Mouse (Mus musculus) liver, embryonic 12.5 days (tissue): ENCODE results near the gene Retreg3. TPM values are rescaled to one million over a fixed set of nuclear protein-coding genes. Genes with fewer than 3 reads are reported as not detected.

Source experiments
- microRNA-seq: library from miRNA; unstranded; fragments of <30 nt; microRNA quantifications from one replicate; pipeline ENCODE4, GENCODE M21; 2017
- polyA plus RNA-seq: library from polyadenylated mRNA; unstranded; fragments of >200 nt; fragmentation: Nextera tagmentation; extraction: Ambion mirVana; gene quantifications from 2 replicates; pipeline ENCODE4 v1.2.1, GENCODE M21; 2016

The Retreg3 gene
- polyA plus RNA-seq, 1 experiment from 2014 or later, result 12.7 TPM

Small RNA genes lying within 50 kb of the gene (microRNA-seq; reads per million reads assigned to microRNA genes)
- gene Gm27626, result not detected

Other genes starting within 250 kb of the Retreg3 start
- 37.3 and 40.1 TPM in 2 replicates for gene Stat3, start 180.4 kb downstream of the Retreg3 start, polyA plus RNA-seq
- 28.9 and 30.0 TPM in 2 replicates for gene Cavin1, start 149.0 kb downstream of the Retreg3 start, polyA plus RNA-seq
- 56.5 and 57.6 TPM in 2 replicates for gene Atp6v0a1, start 110.4 kb downstream of the Retreg3 start, polyA plus RNA-seq
- 6.3 and 7.0 TPM in 2 replicates for gene Naglu, start 49.9 kb downstream of the Retreg3 start, polyA plus RNA-seq
- 0.08 TPM in 1 of 2 replicates, not detected in the other for gene Hsd17b1, start 41.5 kb downstream of the Retreg3 start, polyA plus RNA-seq
- 26.4 and 28.5 TPM in 2 replicates for gene Coasy, start 37.3 kb downstream of the Retreg3 start, polyA plus RNA-seq
- gene Mlx, start 32.6 kb downstream of the Retreg3 start, polyA plus RNA-seq, result 34.9 and 35.7 TPM in 2 replicates
- 28.2 and 28.3 TPM in 2 replicates for gene Psmc3ip, start 24.5 kb downstream of the Retreg3 start, polyA plus RNA-seq
- gene Tubg1, start within 50 bp of the Retreg3 start, polyA plus RNA-seq, result 55.2 and 59.6 TPM in 2 replicates
- gene Tubg2, start 36.0 kb upstream of the Retreg3 start, polyA plus RNA-seq, result 0.57 and 0.62 TPM in 2 replicates
- gene Cntnap1, start 50.6 kb upstream of the Retreg3 start, polyA plus RNA-seq, result 0.17 and 0.26 TPM in 2 replicates
- 2.7 and 2.8 TPM in 2 replicates for gene Plekhh3, start 51.5 kb upstream of the Retreg3 start, polyA plus RNA-seq
- 0.07 TPM in 1 of 2 replicates, not detected in the other for gene Ccr10, start 55.5 kb upstream of the Retreg3 start, polyA plus RNA-seq
- gene Ezh1, start 106.6 kb upstream of the Retreg3 start, polyA plus RNA-seq, result 9.8 and 10.3 TPM in 2 replicates
- gene Ramp2, start 126.1 kb upstream of the Retreg3 start, polyA plus RNA-seq, result 32.6 and 33.5 TPM in 2 replicates
- gene Vps25, start 133.8 kb upstream of the Retreg3 start, polyA plus RNA-seq, result 106 TPM in 2 replicates
- gene Wnk4, start 140.7 kb upstream of the Retreg3 start, polyA plus RNA-seq, result 11.3 and 12.3 TPM in 2 replicates
- 0.74 and 1.3 TPM in 2 replicates for gene Cntd1, start 159.1 kb upstream of the Retreg3 start, polyA plus RNA-seq
- gene Coa3, start 159.2 kb upstream of the Retreg3 start, polyA plus RNA-seq, result 144 and 150 TPM in 2 replicates
- gene Becn1, start 182.4 kb upstream of the Retreg3 start, polyA plus RNA-seq, result 115 and 119 TPM in 2 replicates
- 263 and 273 TPM in 2 replicates for gene Psme3, start 196.3 kb upstream of the Retreg3 start, polyA plus RNA-seq
- gene Aoc2, start 205.2 kb upstream of the Retreg3 start, polyA plus RNA-seq, result 2.2 TPM in 2 replicates
- gene Aoc3, start 210.7 kb upstream of the Retreg3 start, polyA plus RNA-seq, result 0.05 and 0.06 TPM in 2 replicates
- gene G6pc, start 247.7 kb upstream of the Retreg3 start, polyA plus RNA-seq, result not detected in 2 replicates